10 mouse cellular contexts compared by ENCODE assay signal in genomic region chr16:58726680-58727476, GRCm38 (mm10). TPM values are rescaled to one million over a fixed set of nuclear protein-coding genes. Genes with fewer than 3 reads are reported as not detected.
DNase-seq lines count a peak whose midpoint lies in the region; ATAC-seq lines count a peak whose summit lies in the region.
"Had no signal": no experiment of that assay in that cellular context is flagged by ENCODE, and none has a peak within 500 bp of the region (broad histone marks: within the 10 kb centered on the region; RNA-seq: fewer than 3 reads in every experiment).

No protein-coding gene starts in this region.

- H3K4me3 ChIP-seq in kidney, embryonic 15.5 days (replicated peaks): peak overlapping the region; percentile 68
- peak overlapping the region; percentile 77 for H3K4me3 ChIP-seq in embryonic facial prominence, embryonic 15.5 days (replicated peaks)
- H3K4me3 ChIP-seq in hindbrain, embryonic 14.5 days (replicated peaks; ENCODE audit: low read length): peak overlapping the region; percentile 92; the same call in 1 of the 2 replicates
- H3K4me3 ChIP-seq in midbrain, embryonic 12.5 days: no peak overlapping the region

- peak overlapping the region; percentile 64 for H3K4me2 ChIP-seq in kidney, embryonic 15.5 days
- H3K4me2 ChIP-seq in embryonic facial prominence, embryonic 15.5 days (replicated peaks): peak overlapping the region; percentile 51
- peak overlapping the region; percentile 43 for H3K4me2 ChIP-seq in hindbrain, embryonic 14.5 days (replicated peaks)
- H3K4me2 ChIP-seq in midbrain, embryonic 12.5 days (replicated peaks): peak overlapping the region; percentile 66; the same call in 1 of the 2 replicates

- no peak overlapping the region for H3K27ac ChIP-seq in kidney, embryonic 15.5 days
- no peak overlapping the region for H3K27ac ChIP-seq in embryonic facial prominence, embryonic 15.5 days (replicated peaks)
- H3K27ac ChIP-seq in hindbrain, embryonic 14.5 days: no peak overlapping the region
- no peak overlapping the region for H3K27ac ChIP-seq in midbrain, embryonic 12.5 days (replicated peaks)

- no peak overlapping the region for H3K9ac ChIP-seq in kidney, embryonic 15.5 days
- H3K9ac ChIP-seq in embryonic facial prominence, embryonic 15.5 days: no peak overlapping the region
- H3K9ac ChIP-seq in hindbrain, embryonic 14.5 days: no peak overlapping the region
- H3K9ac ChIP-seq in midbrain, embryonic 12.5 days (replicated peaks): no peak overlapping the region

- no peak for ATAC-seq in kidney, embryonic 15.5 days (replicated peaks; ENCODE audit: low FRiP score)
- no peak for ATAC-seq in embryonic facial prominence, embryonic 15.5 days (ENCODE audit: insufficient number of reproducible peaks, low FRiP score, low TSS enrichment, low read depth)
- ATAC-seq in hindbrain, embryonic 14.5 days (ENCODE audit: low FRiP score): no peak
- ATAC-seq in midbrain, embryonic 12.5 days (ENCODE audit: low FRiP score, low read depth): no peak
- no peak for ATAC-seq in megakaryocyte, adult 5-6 weeks (ENCODE audit: poor library complexity, severe bottlenecking)

- H3K4me1 ChIP-seq in kidney, embryonic 15.5 days: peaks cover 7% of the 10 kb centered on the region
- peaks cover 5% of the 10 kb centered on the region; the same call in 1 of the 2 replicates for H3K4me1 ChIP-seq in embryonic facial prominence, embryonic 15.5 days
- peaks cover 5% of the 10 kb centered on the region for H3K4me1 ChIP-seq in hindbrain, embryonic 14.5 days (replicated peaks; ENCODE audit: control insufficient read depth, insufficient read depth, low read length)
- H3K4me1 ChIP-seq in midbrain, embryonic 12.5 days: peaks cover 4% of the 10 kb centered on the region

- peaks cover 22% of the 10 kb centered on the region for H3K36me3 ChIP-seq in kidney, embryonic 15.5 days
- peaks cover 17% of the 10 kb centered on the region for H3K36me3 ChIP-seq in embryonic facial prominence, embryonic 15.5 days
- peaks cover 22% of the 10 kb centered on the region for H3K36me3 ChIP-seq in hindbrain, embryonic 14.5 days (replicated peaks; ENCODE audit: control insufficient read depth, insufficient read depth)
- peaks cover 10% of the 10 kb centered on the region for H3K36me3 ChIP-seq in midbrain, embryonic 12.5 days

- H3K9me3 ChIP-seq in kidney, embryonic 15.5 days (replicated peaks): no peaks in the 10 kb centered on the region
- no peaks in the 10 kb centered on the region for H3K9me3 ChIP-seq in embryonic facial prominence, embryonic 15.5 days (replicated peaks)
- no peaks in the 10 kb centered on the region for H3K9me3 ChIP-seq in hindbrain, embryonic 14.5 days (ENCODE audit: control insufficient read depth, low read length)
- H3K9me3 ChIP-seq in midbrain, embryonic 12.5 days: no peaks in the 10 kb centered on the region

- DNase-seq in kidney, postnatal 36 days: no peak
- DNase-seq in hindbrain, embryonic 14.5 days (ENCODE audit: low spot score): no peak
- DNase-seq in B cell, adult 2 months: no peak
- DNase-seq in cerebellum, postnatal 10 days: no peak

- WGBS in kidney, embryonic 15.5 days: 81% methylated on average over 11 of the region's 11 CpGs
- WGBS in embryonic facial prominence, embryonic 15.5 days: 70% methylated on average over 11 of the region's 11 CpGs
- WGBS in hindbrain, embryonic 14.5 days: 84% methylated on average over 11 of the region's 11 CpGs
- 84% methylated on average over 11 of the region's 11 CpGs for WGBS in midbrain, embryonic 12.5 days

- H3K27me3 ChIP-seq in kidney, embryonic 15.5 days: no peaks in the 10 kb centered on the region
- no peaks in the 10 kb centered on the region for H3K27me3 ChIP-seq in embryonic facial prominence, embryonic 15.5 days
- no peaks in the 10 kb centered on the region for H3K27me3 ChIP-seq in hindbrain, embryonic 14.5 days (ENCODE audit: control insufficient read depth, insufficient read depth, low read length)
- no peaks in the 10 kb centered on the region for H3K27me3 ChIP-seq in midbrain, embryonic 12.5 days

RNA-seq across cellular contexts. Expression of gene Cldnd1, which starts 0.8 kb away (rescaled TPM):
- polyA plus RNA-seq in kidney, embryonic 15.5 days (2015; fragmentation: Nextera tagmentation; extraction: Ambion mirVana): 108 and 111 TPM in 2 replicates
- polyA plus RNA-seq in embryonic facial prominence, embryonic 15.5 days (2015; fragmentation: Nextera tagmentation; extraction: Ambion mirVana): 128 and 131 TPM in 2 replicates
- polyA plus RNA-seq in hindbrain, embryonic 14.5 days (2014; fragmentation: Nextera tagmentation; extraction: Ambion mirVana): 152 and 174 TPM in 2 replicates
- polyA plus RNA-seq in midbrain, embryonic 12.5 days (2016; fragmentation: Nextera tagmentation; extraction: Ambion mirVana): 105 and 106 TPM in 2 replicates
- total RNA-seq in megakaryocyte, adult 5-6 weeks (2015): 65.0 and 74.3 TPM in 2 replicates
- total RNA-seq in megakaryocyte, adult 5-6 weeks (2017): 16.9 and 25.2 TPM in 2 replicates

RNA-seq across cellular contexts. Expression of gene Gpr15, which starts 8.0 kb away (rescaled TPM):
- not detected in 2 replicates for polyA plus RNA-seq in kidney, embryonic 15.5 days (2015; fragmentation: Nextera tagmentation; extraction: Ambion mirVana)
- 0.19 TPM in 1 of 2 replicates, not detected in the other for polyA plus RNA-seq in embryonic facial prominence, embryonic 15.5 days (2015; fragmentation: Nextera tagmentation; extraction: Ambion mirVana)
- not detected in 2 replicates for polyA plus RNA-seq in hindbrain, embryonic 14.5 days (2014; fragmentation: Nextera tagmentation; extraction: Ambion mirVana)
- polyA plus RNA-seq in midbrain, embryonic 12.5 days (2016; fragmentation: Nextera tagmentation; extraction: Ambion mirVana): 0.18 TPM in 1 of 2 replicates, not detected in the other
- total RNA-seq in megakaryocyte, adult 5-6 weeks (2015): 1.8 and 3.1 TPM in 2 replicates
- total RNA-seq in megakaryocyte, adult 5-6 weeks (2017): 4.2 and 6.7 TPM in 2 replicates
- total RNA-seq: gastrocnemius, adult 8-10 months; left cerebral cortex, postnatal 25 days had no signal

RNA-seq across cellular contexts. Expression of gene Olfr172, which starts 36.1 kb away (rescaled TPM):
- polyA plus RNA-seq in kidney, embryonic 15.5 days (2015; fragmentation: Nextera tagmentation; extraction: Ambion mirVana): not detected in 2 replicates
- not detected in 2 replicates for polyA plus RNA-seq in embryonic facial prominence, embryonic 15.5 days (2015; fragmentation: Nextera tagmentation; extraction: Ambion mirVana)
- polyA plus RNA-seq in hindbrain, embryonic 14.5 days (2014; fragmentation: Nextera tagmentation; extraction: Ambion mirVana): not detected in 2 replicates
- polyA plus RNA-seq in midbrain, embryonic 12.5 days (2016; fragmentation: Nextera tagmentation; extraction: Ambion mirVana): not detected in 2 replicates
- total RNA-seq in megakaryocyte, adult 5-6 weeks (2015): not detected in 2 replicates
- total RNA-seq in megakaryocyte, adult 5-6 weeks (2017): not detected in 2 replicates
- total RNA-seq: gastrocnemius, adult 8-10 months; left cerebral cortex, postnatal 25 days had no signal

RNA-seq across cellular contexts. Expression of gene Cpox, which starts 56.8 kb away (rescaled TPM):
- 38.0 and 39.1 TPM in 2 replicates for polyA plus RNA-seq in kidney, embryonic 15.5 days (2015; fragmentation: Nextera tagmentation; extraction: Ambion mirVana)
- 27.1 and 28.9 TPM in 2 replicates for polyA plus RNA-seq in embryonic facial prominence, embryonic 15.5 days (2015; fragmentation: Nextera tagmentation; extraction: Ambion mirVana)
- 12.4 and 17.5 TPM in 2 replicates for polyA plus RNA-seq in hindbrain, embryonic 14.5 days (2014; fragmentation: Nextera tagmentation; extraction: Ambion mirVana)
- polyA plus RNA-seq in midbrain, embryonic 12.5 days (2016; fragmentation: Nextera tagmentation; extraction: Ambion mirVana): 16.6 and 17.2 TPM in 2 replicates
- 36.6 and 50.8 TPM in 2 replicates for total RNA-seq in megakaryocyte, adult 5-6 weeks (2015)
- total RNA-seq in megakaryocyte, adult 5-6 weeks (2017): 17.7 and 25.5 TPM in 2 replicates
